Mouse (Mus musculus) testis, adult 2 months (tissue): Measurements from ENCODE around the gene Carmil1. TPM values are rescaled to one million over a fixed set of nuclear protein-coding genes. Genes with fewer than 3 reads are reported as not detected.

Experiments
- H3K27ac ChIP-seq: fragments of 200-500 bp; 2 replicates; pipeline ENCODE4 v1.5.1; 2012; ENCODE audit warnings: low read depth, low read length; ENCODE audit not compliant: control insufficient read depth, insufficient read depth
- H3K27me3 ChIP-seq: fragments of 200-500 bp; 2 replicates; pipeline ENCODE4 v1.6.1; 2012; ENCODE audit warnings: mild to moderate bottlenecking, low read length, moderate library complexity; ENCODE audit not compliant: control insufficient read depth, insufficient read depth
- H3K36me3 ChIP-seq: fragments of 200-500 bp; 2 replicates; pipeline ENCODE4 v1.6.1; 2012; ENCODE audit warnings: mild to moderate bottlenecking, low read length; ENCODE audit not compliant: control insufficient read depth, insufficient read depth
- H3K4me1 ChIP-seq: fragments of 200-500 bp; 2 replicates; pipeline ENCODE4 v1.6.1; 2012; ENCODE audit warnings: low read length; ENCODE audit not compliant: control insufficient read depth, insufficient read depth
- H3K4me3 ChIP-seq: fragments of 200-500 bp; 2 replicates; pipeline ENCODE4 v1.5.1; 2012; ENCODE audit warnings: low read depth, mild to moderate bottlenecking, low read length, moderate library complexity, mixed read lengths; ENCODE audit not compliant: control insufficient read depth
- CTCF ChIP-seq: fragments of 200-500 bp; IDR thresholded peaks from 2 replicates; pipeline ENCODE4 v1.5.1; 2012; ENCODE audit warnings: low read depth, mild to moderate bottlenecking, inconsistent platforms, low read length, moderate library complexity; ENCODE audit not compliant: control insufficient read depth, insufficient read depth, insufficient replicate concordance
- POLR2A ChIP-seq: fragments of 200-500 bp; IDR thresholded peaks from 2 replicates; pipeline ENCODE4 v1.6.1; 2012; ENCODE audit warnings: low read depth, mild to moderate bottlenecking, inconsistent platforms, low read length, moderate library complexity; ENCODE audit not compliant: control insufficient read depth
- polyA plus RNA-seq: library from polyadenylated mRNA; depleted of rRNA; stranded (reverse); fragments of >200 nt; gene quantifications from 2 replicates; pipeline ENCODE4 v1.2.3, GENCODE M21; 2012

Gene Carmil1
- polyA plus RNA-seq, 1 experiment: 32.8 TPM

DNA sequence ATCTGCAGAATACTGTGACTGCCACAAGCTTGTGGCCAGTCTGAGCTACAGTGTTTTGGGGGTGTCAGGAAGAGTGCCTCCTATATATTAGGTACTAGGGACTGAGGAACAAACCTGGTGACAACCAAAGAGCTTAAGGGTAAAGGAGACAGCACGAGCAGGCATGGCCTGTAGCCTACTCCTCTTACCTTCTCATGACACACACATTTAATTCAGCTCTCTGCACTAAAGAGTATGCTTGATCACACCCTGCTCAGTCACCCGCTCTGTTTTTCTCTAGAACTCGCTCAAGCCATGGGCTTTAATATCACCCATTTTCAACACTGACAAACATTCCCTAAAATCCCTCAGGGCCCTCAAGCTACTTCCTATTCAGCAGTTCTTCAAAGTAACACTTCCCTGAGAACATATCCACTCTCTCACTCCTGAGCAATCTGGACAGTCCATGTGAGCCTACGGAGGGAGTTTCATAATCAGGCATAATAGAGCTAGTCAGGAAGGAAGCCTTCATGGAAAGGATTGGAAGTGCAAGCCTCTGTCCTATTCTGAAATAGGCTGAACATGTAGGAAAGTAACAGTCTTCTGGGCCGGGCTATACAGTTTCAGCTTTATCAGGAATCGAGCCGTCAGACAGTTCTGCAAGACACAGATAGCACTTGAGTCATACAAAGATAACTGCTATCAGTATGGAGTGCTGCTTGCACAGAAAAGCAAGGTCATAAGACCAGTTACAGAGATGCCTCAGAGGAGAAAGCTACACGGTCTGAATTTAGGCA is 121.2 kb downstream of the Carmil1 start:
- H3K27me3 ChIP-seq: no peaks in the 10 kb centered on the region

DNA sequence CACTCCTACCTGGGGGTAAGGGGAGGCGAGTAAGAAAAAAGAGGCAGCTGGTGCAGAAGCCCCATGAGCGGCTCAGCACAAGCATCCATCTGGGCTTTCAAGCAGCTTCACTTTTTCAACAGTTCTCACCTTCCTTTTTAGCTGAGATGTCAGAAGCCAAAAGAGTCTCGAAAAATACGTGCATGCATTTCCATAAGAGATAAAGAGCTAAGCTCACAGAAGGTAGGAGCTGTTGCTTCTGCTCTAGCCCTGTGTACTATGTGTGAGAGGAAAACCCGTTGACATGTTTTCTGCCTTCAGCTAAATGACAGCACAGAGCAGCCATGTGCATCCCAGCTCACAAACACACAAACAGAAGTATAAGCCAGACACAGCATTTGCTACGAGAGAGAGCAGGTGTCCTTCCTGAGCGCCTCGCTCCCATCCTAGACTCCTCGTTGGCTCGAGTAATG is 123.0 kb downstream of the Carmil1 start:
- no peaks in the 10 kb centered on the region for H3K36me3 ChIP-seq
- H3K4me1 ChIP-seq: no peaks in the 10 kb centered on the region
- H3K27me3 ChIP-seq: no peaks in the 10 kb centered on the region
- no peak overlapping the region for H3K27ac ChIP-seq
- no peak overlapping the region for H3K4me3 ChIP-seq
- no peak for TF ChIP-seq CTCF
- no peak for TF ChIP-seq POLR2A

More for the DNA sequence above, 121.2 kb downstream of the Carmil1 start:
- Histone ChIP-seq H3K4me3 (no peak overlapping the region), H3K27ac (no peak overlapping the region; the same call in 1 of the 2 replicates), H3K4me1 (no peaks in the 10 kb centered on the region), H3K36me3 (no peaks in the 10 kb centered on the region)
- TF ChIP-seq CTCF (no peak), POLR2A (no peak)

DNA sequence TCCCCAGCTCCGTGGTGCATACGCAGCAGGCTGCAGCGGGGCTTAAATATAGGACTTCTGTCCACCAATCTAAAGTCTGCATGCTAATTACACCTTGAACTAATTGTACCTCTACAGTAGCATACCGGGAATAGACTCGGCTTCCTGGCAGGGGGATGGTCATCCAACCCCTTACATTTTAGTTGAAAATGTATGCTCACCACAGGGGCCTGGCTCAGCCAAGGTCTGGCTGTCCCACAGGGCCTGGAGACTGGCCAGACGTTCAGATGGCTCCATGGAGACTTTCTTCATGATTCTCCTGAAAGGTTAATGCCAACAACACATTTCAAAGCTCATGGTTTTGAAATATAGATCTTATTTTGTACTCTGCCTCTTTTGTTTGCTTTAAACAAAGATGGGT is 125.4 kb downstream of the Carmil1 start:
- Histone ChIP-seq H3K4me1 (no peaks in the 10 kb centered on the region; the same call in 1 of the 2 replicates), H3K4me3 (no peak overlapping the region), H3K36me3 (no peaks in the 10 kb centered on the region), H3K27me3 (no peaks in the 10 kb centered on the region), H3K27ac (no peak overlapping the region)
- TF ChIP-seq POLR2A: no peak
- TF ChIP-seq CTCF: no peak

GRCm38 (mm10) chr13:24154281-24155061 is 126.1 kb downstream of the Carmil1 start:
- H3K4me1 ChIP-seq: no peaks in the 10 kb centered on the region; the same call in 1 of the 2 replicates
- no peak overlapping the region for H3K27ac ChIP-seq
- no peaks in the 10 kb centered on the region for H3K36me3 ChIP-seq
- no peaks in the 10 kb centered on the region for H3K27me3 ChIP-seq
- H3K4me3 ChIP-seq: no peak overlapping the region
- TF ChIP-seq POLR2A (no peak), CTCF (no peak)

DNA sequence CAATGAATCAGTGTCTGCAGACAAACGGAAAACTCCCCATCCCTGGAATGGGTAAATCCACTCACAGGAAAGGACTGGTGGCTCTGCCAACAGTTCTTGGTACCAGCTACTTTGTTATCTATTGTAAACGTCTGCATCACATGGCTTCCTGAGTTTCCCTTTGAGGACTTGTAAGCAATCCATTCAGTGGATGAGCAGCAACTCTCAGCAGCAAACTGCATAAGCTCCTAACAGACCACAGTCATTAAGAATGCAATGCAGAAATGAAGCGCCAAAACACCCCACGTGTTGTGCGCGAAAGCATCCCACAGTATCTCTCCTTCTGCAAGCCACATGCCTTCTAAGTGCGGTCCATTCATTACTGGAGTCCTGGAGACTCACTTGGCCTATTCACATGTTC is 128.0 kb downstream of the Carmil1 start:
- H3K4me3 ChIP-seq: no peak overlapping the region
- H3K27ac ChIP-seq: no peak overlapping the region
- H3K4me1 ChIP-seq: no peaks in the 10 kb centered on the region; the same call in 1 of the 2 replicates
- H3K36me3 ChIP-seq: no peaks in the 10 kb centered on the region
- TF ChIP-seq POLR2A: no peak
- TF ChIP-seq CTCF: no peak
- no peaks in the 10 kb centered on the region for H3K27me3 ChIP-seq

GRCm38 (mm10) chr13:24151335-24151734 is 129.3 kb downstream of the Carmil1 start:
- TF ChIP-seq POLR2A (no peak), CTCF (no peak)
- Histone ChIP-seq H3K27ac (no peak overlapping the region), H3K27me3 (no peaks in the 10 kb centered on the region), H3K36me3 (no peaks in the 10 kb centered on the region), H3K4me1 (no peaks in the 10 kb centered on the region; the same call in 1 of the 2 replicates), H3K4me3 (no peak overlapping the region)

GRCm38 (mm10) chr13:24148549-24148948 is 132.0 kb downstream of the Carmil1 start:
- no peaks in the 10 kb centered on the region for H3K36me3 ChIP-seq
- no peaks in the 10 kb centered on the region; the same call in 1 of the 2 replicates for H3K4me1 ChIP-seq
- H3K4me3 ChIP-seq: no peak overlapping the region
- no peaks in the 10 kb centered on the region for H3K27me3 ChIP-seq
- TF ChIP-seq POLR2A: no peak
- TF ChIP-seq CTCF: no peak
- H3K27ac ChIP-seq: no peak overlapping the region
